Mouse (Mus musculus) forelimb bud, embryonic 11.5 days (tissue): ENCODE data around the gene Tedc1.

ENCODE experiments used
- DNase-seq: peaks from one replicate; pipeline ENCODE4 v3.0.0-alpha.2; 2012; ENCODE audit warnings: low read depth, low spot score

Gene Tedc1

DNA sequence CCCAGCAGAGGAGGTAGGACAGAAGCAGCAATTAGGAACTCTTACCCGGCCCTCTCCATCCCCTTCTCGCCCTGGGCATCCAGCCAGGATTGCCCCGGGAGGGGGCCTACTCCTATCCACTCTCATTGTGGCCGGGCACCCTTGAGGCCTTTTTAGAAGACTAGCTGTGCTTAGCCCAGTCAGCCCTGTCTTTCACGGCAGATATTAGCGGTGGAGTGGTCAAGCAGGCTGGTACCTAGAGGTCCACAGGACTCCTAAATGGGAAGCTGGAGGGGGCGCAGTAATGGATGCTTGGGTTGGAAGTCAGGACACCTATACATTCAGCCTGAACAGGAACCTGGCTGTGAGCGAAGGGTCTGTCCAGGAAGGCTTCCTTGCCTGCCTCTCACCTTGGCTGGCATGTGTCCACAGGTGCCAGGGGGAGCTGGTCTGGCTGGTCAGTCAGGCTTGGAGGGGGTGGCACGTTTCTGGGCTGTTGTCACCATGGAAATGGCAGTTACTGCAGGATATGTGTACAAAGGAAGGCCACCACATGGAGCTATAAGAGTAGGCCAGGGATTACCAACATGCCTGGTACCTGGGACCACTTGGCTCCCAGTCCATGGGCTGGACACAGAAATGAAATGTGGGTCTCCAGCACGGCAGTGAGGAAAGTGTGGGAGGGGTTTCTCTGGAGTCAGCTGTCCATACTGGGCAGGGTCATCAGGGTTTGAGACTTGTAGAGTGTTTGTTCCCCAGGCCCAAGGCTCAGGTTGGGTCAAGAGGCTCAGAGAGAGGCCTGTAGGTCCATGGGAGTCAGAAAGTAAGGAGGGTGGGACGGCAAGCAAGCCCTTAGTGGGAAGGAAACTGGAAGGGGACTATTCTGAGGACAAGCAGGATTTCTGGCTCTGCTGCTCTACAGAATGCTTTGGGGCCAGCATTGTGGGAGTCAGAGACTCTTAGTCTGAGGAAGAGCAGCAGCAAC lies 17.0 kb upstream of the Tedc1 start:
- DNase-seq, result no peak

DNA sequence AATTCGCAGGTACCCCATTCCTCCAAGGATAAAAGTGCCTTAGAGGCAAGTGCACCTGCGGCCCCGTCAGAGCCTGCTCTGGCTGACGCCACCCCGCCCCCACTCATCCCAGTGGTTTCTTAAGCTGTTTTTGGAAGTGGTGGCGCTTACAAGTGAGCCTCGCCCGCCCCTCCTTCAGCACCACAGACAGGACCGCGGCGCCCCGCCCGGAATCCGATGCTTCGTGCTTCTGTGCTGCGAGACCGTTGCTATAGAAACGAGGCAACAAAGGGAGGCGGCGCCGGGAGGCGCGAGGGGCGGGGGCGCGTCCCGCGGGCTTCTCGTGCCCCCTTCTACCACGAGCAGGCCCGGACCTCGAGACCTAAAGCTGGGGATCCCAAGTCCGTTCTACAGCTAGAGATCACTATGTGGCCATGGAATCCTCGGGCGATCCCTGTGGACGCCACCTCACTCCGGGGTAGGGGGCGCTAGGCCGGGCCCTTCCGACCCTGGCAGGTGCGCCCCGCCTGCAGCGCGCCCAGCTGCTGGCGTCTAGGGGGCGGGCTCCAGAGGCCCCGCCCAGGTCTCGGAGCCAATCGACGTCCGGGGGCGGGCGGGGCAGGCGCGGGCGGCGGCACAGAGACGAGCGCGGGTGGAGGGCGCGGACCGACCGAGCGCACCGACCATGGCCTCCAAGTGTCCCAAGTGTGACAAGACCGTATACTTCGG lies 16.2 kb upstream of the Tedc1 start, which contains the start of gene Crip2:
Crip2 (plus strand) TSS at position 329 of the 708 bp plus-strand sequence.
- peak; percentile 91 for DNase-seq

DNA sequence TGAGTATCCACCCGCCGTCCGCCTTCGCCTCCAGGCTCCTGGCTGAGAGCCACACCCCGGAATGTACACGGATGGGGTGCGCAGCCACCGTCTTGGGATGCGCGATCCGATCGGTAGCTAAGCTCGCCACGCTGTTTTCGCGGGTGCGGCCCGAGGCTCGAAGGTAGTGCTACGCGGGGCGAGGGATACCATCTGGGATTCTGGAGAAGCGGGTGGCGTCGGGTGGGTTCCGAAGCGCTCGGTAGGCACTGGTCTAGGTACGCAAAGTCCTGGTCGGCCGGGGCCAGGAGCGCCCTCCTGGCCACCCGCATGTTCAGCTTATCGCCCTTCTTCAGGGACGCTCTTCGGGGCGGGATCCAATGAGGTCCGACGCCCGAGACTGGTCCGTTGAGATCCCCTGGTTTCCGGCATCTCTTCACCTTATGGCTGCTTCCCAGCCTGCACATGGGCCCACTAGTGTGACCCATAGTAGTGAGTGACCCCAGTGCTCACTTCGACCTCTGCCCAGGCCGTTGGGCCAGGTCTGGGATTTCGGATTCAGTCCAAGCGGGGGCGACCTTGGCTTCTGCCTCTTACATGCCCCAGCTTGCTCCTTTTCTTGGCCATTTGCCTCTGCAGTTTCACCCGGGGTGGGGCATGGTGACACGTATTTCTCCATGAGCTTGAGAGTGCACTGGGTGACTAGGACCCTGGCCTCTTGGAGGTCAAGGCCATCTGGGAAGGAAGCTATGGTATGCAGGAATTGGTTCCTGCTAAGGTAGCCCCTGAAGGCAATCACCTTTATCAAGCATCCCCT lies 15.4 kb upstream of the Tedc1 start:
- DNase-seq, result no peak

DNA sequence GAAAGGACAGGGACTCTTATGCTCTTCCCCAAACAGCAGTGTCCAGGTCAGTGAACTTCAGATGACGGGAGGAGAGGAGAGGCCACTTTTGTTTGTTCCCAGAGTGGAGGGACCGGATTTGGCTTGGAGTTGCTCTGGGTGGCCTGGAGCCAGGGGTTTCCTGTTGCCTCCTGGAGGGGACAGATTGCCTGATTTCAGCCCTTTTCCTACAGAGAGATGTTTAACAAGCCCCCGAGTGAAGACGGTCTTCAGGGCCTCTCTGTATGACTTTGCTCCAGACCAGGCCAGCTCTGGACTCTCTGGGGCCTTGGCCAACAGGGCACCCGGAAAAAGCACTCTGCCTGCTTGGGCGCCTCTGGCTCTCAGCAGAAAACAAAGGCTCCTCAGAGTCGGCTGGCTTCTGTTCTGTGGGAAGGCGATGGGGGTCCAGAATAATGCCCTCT lies 14.7 kb upstream of the Tedc1 start:
- DNase-seq, result no peak

DNA sequence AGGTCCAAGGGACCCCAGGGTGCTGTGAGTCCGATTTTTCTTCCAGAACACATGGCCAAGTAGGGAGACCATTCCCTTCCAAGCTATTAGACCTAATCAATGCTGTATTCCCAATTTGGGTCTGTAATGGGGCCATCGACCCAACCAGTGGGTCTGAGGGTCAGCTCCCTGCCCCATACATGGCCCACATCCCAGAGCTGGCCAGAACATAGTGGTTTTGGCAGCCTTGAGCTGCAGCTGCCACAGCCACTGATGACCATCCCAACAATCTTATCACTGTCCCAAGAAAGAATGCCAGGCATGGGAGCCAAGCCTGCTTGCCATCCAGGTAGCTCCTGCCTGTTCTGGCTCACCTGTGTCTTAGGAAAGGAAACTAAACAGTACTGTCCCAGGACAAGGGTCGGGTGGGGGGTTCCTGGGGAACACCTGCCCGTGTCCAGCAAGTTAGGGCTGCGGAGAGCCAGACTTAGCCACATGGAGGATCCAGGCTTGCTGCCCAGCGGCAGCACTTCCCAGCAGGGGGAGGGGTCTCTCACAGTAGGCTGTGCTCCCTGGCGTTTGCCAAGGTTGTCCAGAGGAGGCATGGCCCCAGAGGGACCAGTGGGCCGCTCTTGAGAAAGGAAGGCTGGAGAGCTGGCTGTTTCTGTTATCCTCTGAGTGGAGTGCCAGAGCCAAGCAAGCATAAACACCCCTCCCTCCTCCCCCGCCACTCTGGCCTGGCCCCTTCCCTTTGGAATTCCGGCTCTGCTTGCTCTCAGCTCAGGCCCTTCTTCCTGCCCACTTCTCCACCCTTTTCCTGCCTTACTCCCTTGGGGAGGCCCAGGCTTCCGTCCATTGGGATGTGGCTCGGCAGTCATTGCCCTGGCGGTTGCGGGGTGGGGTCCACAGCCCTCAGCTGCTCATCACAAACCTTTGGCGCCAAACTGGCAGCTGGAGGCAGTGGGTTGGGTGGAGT lies 13.9 kb upstream of the Tedc1 start:
- no peak for DNase-seq

DNA sequence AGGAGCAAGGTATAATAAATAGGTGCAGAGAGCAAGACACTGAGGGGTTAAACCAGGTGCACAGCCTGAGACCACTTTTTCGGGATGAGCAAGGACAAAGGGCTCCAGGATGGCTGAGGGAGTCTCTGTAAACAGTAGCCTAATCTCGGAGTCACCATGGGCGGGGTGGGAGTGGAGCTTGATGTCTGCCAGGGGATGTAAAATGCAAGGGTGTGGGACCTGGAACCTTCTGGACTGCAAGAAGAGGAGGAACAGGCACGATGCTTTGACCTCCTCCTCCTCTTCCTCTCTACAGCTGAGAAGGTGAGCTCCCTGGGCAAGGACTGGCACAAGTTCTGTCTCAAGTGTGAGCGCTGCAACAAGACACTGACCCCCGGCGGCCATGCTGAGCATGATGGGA lies 13.1 kb upstream of the Tedc1 start:
- DNase-seq, result no peak

DNA sequence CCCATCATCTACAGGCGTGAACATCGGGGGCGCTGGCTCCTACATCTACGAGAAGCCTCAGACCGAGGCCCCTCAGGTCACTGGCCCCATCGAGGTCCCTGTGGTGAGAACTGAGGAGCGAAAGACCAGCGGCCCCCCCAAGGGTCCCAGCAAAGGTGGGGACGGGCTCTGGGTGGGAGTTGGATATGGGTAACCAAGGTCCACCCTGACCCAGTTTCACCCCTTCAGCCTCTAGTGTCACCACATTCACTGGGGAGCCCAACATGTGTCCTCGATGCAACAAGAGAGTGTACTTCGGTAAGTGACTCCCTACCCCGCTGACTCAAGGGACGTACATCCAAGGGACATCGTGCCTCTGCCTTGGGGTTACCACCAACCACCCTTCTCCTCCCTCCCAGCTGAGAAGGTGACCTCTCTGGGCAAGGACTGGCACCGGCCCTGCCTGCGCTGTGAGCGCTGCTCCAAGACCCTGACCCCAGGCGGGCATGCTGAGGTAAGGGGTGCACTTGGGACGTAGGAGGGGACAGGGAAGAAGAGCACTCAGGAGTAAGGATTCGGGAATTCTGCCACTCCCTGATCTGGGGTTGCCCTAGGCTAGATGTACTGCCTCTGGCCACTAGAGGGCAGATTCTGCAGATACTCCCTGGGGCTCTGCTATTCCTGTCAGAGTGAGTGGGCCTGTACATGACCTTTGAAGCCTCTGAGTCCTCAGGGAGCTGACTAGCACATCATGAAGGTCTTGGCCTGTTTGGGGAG lies 12.0 kb upstream of the Tedc1 start:
- no peak for DNase-seq

DNA sequence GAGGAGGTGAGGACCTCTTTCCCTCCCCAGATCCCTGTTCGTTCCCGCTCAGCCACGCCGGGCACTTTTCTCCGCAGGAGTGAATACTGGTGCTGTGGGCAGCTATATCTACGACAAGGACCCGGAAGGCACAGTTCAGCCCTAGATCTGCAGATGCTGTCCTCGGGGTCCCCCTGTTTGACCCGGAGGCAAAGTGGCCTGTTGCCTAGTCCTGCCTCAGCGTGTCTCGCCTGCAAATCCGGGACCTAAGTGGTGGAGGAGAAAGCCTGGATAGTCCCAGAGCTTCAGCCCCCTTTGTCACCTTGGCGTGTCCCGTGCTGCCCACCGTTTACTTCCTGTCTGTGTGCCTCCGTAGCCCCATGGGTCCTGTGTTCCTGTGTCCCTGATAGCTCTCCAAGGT lies 11.3 kb upstream of the Tedc1 start:
- DNase-seq, result no peak

DNA sequence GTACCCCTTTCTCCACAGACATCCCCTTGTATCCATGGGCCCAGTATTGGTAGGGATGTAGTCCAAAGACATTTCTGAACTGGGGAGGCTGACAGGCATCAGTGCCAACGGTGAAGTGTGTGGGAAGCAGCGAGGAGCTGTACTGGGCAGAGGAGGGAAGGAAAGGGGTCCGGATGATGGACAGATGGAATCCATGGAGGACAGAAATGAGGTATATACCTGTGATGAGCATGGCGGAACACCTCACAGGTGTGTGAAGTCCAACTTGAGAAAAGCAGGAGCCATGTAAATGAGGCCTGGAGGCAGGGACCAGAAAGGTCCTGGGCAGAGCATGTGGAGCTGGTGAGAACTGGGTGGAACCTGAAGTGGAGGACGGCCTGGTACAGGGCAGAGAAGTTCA lies 10.6 kb upstream of the Tedc1 start:
- no peak for DNase-seq

DNA sequence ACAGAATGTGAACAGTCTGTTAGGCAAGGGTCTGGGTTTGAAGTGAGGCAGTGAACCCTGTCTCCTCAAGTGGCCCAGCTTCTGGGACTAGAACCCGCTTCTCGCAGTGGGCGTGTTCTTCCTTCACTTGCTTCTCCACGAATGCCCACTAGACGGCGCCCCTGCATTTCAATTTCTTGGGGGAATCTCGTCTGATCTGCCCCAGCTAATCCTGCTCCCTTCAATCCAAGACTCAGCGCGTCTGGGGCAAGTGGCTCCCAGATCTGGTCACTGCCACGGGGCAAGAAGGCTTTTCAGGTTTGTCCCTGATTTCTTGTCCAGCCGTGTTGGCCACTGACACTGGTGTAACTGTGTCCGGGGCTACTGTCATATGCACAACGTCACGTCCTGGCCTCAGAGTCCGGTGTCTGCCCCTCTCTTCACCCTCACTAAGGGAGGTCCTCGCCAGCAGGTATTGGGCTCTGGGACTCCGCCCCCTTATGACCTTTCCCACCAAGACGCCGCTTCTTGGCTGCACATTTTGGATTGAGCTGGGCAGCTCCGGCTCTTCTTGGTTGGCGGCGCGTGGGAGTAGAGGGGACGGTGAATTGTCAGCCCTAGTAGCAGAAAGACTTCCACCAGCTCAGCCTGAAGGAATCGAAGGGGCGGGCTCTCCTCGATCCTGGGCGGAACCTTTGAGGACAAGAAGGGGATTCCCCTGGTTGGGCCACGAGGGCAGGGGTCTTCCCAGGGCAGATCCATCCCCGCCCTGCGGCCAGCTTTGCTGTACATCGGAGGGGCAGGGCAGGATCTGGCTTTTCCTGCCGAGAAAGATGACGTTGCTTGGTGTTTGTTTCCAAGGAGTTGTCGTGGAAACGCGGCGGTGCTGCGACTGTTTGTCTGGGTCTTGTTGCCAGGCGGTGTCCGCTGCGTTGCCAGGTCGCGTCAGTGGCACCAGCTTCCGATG lies 9.8 kb upstream of the Tedc1 start, which contains the start of gene Crip1:
Crip1 (plus strand) TSS at position 205 of the 946 bp plus-strand sequence.
- peak; percentile 68 for DNase-seq

DNA sequence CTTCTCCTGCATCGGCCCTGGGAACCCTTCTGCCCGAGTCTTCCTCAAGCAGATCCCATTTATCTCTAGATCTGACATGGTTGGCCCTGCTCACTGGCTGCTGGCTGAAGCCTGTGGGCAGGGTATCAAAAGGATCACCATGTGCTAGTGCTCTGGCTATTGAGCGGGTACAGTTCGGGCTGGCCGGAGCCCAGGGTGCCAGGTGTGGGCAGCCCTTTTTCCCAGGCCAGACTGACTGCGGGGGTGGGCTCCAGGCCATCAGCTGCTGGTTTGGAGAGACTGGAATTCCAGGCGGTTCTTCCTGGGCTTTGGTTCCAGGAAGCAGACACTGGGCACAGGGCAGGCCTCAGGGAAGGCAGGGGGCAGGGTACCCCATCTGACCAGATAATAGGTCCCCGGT lies 8.7 kb upstream of the Tedc1 start:
- no peak for DNase-seq

DNA sequence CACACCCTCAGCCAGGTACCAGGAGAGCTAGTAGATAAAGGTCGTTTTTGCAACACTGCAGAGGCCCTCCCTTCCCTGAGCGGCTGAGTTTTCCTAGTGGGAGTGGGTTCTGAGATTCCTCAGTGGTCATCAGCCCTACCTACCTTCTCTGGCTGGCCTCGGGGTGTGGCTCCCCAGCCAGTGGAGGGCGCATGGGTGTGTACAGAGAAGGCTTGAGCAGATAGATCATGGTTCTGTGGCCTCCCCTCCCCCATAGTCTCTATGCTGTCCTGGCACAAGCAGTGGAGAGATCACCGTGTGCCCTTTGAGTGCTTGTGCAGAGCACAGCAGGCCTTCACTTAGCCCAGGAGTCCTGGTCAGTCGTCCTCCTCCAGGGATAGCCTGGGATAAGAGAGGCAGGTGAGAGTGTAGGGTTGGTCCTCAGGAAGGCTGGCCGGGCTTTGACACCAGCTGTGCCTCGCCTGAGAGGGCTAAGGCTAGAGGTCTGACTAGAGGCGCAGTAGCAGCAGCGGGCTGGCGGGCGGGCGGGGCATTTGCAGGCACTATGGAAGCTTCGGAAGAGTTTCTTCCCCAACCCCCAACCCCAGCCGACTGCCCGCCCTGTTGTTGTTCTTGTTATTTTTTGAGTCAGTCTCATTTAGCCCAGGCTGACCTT lies 7.7 kb upstream of the Tedc1 start:
- DNase-seq, result no peak

DNA sequence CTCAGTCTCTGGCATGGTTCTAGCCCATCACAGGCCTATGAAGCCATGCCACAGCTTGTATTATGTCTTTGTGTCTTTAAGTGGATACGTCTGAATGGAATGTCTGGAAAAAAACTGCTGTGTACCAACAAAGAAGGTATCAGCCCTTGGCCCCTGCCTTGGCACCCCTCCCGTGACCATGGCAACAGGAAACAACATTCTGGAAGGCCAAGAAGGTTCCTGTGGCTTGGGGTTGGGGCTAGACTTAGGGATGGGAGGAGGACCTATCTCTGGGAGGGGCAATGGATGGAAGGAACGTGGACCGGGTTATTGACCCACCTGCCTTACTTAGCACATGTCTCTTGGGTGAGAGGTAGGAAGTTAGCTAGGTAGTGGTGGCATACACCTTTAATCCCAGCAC lies 6.9 kb upstream of the Tedc1 start:
- no peak for DNase-seq

DNA sequence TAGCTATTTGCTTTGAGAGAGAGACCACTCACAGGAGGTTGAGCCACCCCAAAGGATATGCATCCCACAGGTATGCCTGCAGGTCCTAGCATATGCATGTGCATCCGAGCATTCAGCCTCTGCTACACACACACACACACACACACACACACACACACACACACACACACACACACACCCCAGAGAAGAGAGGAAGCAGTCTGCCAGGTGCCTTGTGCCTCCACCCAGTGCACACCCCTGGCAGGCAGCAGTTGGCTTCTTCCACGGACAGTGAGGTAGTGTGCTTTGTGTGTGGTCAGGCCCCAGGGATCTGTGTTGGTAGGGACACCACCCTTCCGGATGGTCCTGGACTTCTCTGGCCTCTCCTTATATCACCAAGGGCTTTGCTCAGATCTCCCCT lies 6.3 kb upstream of the Tedc1 start:
- no peak for DNase-seq

DNA sequence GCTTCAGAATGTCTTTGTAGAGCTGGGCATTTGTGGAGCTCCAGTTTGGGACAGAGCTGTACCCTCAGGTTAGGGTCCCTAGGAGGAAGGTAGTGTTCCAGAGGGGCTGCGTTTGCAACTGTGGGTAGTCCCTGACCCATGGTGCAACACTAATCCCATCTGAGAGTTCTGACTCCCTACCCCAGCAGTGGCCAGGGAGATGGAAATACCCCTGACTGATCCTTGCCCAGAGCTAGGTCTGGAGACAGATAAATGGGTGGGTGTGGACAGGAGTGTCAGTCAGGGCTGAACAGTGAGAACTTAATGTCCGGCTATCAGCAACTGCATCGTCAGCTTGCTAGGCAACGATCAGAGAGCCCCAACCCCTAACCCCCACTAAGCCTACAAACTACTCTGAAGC lies 5.6 kb upstream of the Tedc1 start:
- DNase-seq, result no peak

DNA sequence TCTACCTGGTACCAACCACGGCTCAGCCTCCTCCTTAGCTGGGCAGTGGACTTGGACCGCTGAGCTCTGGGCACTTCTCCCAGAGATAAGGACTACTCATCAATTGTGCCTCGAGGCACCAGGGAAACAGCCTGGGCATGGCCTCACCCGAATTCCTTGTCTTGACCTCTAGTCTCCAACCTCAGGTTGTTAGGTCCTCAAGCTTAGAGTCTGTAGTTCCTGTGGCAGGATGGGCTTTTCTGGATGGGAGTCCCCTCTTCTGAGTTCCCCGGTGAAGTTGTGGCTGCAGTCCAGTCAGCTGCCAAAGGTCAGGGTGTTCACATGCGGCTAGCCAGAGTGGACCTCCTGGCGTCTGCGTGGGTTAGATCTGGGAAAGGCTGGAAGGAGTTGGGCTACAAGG lies 5.2 kb upstream of the Tedc1 start:
- no peak for DNase-seq

DNA sequence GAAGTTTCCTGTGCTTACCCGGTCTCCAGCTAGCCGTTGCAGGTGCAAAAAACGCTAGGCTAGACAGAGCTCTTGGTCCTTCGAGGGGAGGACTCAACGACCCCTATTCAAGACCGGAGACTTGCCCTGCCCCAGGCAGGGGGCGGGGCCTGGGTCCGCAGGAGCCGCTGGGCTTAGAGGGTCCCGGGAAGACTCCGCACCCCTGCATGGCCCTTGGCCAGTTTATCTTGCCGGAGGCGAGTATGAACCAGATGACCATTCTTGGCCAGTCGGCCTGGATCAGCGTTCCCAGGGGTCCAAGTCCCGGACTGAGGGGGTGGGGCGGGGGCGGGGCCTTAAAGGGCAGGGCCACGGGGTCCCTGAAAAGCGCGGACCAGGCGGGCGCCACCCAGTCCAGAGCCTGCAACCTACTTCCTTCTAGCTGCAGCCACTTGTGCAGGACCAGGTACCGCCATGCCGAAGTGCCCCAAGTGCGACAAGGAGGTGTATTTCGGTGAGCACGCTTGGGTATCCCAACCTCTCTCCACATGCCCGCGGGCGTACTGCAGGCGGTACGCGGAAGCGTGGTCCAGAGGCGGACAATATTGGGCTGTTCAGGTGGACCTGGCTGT lies 4.5 kb upstream of the Tedc1 start:
- DNase-seq, result no peak

DNA sequence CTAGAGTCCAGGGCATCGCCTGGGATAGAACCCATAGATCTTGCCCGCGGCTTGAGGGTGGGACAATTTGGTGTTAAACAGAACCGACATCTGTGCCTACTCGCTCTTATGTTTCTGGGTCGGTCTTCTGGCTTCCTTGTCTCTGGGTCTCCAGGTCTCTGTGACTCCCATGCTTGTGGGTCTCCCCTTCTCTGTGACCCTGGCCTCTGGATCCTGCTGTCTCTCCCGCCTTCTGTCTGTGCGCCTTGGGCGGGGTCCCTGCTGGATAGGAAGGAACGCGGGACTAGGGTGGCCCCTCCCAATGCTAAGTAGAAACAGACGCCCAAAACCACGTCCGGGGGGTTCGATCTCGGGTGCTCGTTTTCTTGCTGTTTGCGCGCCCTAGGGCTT lies 4.0 kb upstream of the Tedc1 start:
- DNase-seq, result no peak
